Mouse (Mus musculus) heart, embryonic 10.5 days (tissue): ENCODE results near the gene Notch2. TPM values are rescaled to one million over a fixed set of nuclear protein-coding genes. Genes with fewer than 3 reads are reported as not detected.
A peak's percentile ranks its signal among the peaks of the same experiment; 100 is the strongest.

Experiments
- DNase-seq: peaks from one replicate; pipeline ENCODE4 v3.0.0-alpha.2; 2017; ENCODE audit warnings: low spot score
- H3K27ac ChIP-seq: fragments of 300-500 bp; sonication (generic); 2 replicates; pipeline ENCODE4 v1.5.1; 2016; ENCODE audit warnings: mild to moderate bottlenecking
- H3K27me3 ChIP-seq: fragments of 300-500 bp; sonication (generic); 2 replicates; pipeline ENCODE4 v1.6.1; 2016; ENCODE audit warnings: mild to moderate bottlenecking; ENCODE audit not compliant: poor library complexity, insufficient read depth, severe bottlenecking
- H3K36me3 ChIP-seq: fragments of 300-500 bp; sonication (generic); 2 replicates; pipeline ENCODE4 v1.6.1; 2016; ENCODE audit warnings: mild to moderate bottlenecking, moderate library complexity
- H3K4me1 ChIP-seq: fragments of 300-500 bp; sonication (generic); 2 replicates; pipeline ENCODE4 v1.6.1; 2016; ENCODE audit warnings: mild to moderate bottlenecking
- H3K4me3 ChIP-seq: fragments of 300-500 bp; sonication (generic); 2 replicates; pipeline ENCODE4 v1.5.1; 2016; ENCODE audit warnings: mild to moderate bottlenecking, moderate library complexity
- H3K9me3 ChIP-seq: fragments of 300-500 bp; sonication (generic); 2 replicates; pipeline ENCODE4 v1.6.1; 2016; ENCODE audit warnings: mild to moderate bottlenecking, moderate library complexity
- WGBS: fragments of 180-500 bp; shearing (Covaris S2); methylation state at CpG from one replicate; pipeline ENCODE4 v1.1.7; 2016; 5-methylcytosine and 5-hydroxymethylcytosine counted together
- polyA plus RNA-seq: library from polyadenylated mRNA; unstranded; fragments of >200 nt; fragmentation: Nextera tagmentation; extraction: Ambion mirVana; gene quantifications from 2 replicates; pipeline ENCODE4 v1.2.1, GENCODE M21; 2016

The Notch2 gene
- polyA plus RNA-seq, 1 experiment from 2014 or later = 16.8 TPM

GRCm38 (mm10) chr3:98089702-98090101 lies 76.4 kb downstream of the Notch2 start:
- peaks cover 62% of the 10 kb centered on the region for H3K4me1 ChIP-seq

GRCm38 (mm10) chr3:98090129-98090528 lies 76.8 kb downstream of the Notch2 start:
- no peaks in the 10 kb centered on the region for H3K27me3 ChIP-seq
- peaks cover 62% of the 10 kb centered on the region for H3K4me1 ChIP-seq
- H3K36me3 ChIP-seq = 0 out of 2 replicates have a peak, but pooled peaks cover 2% of the 10 kb centered on the region
- DNase-seq = no peak
- WGBS = 87% methylated on average over 8 of the region's 8 CpGs
- H3K27ac ChIP-seq = no peak overlapping the region
- no peaks in the 10 kb centered on the region for H3K9me3 ChIP-seq
- no peak overlapping the region for H3K4me3 ChIP-seq

More at GRCm38 (mm10) chr3:98089702-98090101, 76.4 kb downstream of the Notch2 start:
- no peak overlapping the region for H3K27ac ChIP-seq
- no peak for DNase-seq
- no peak overlapping the region for H3K4me3 ChIP-seq
- peaks cover 5% of the 10 kb centered on the region; the same call in 1 of the 2 replicates for H3K36me3 ChIP-seq
- WGBS = 89% methylated on average over 5 of the region's 5 CpGs
- no peaks in the 10 kb centered on the region for H3K27me3 ChIP-seq
- no peaks in the 10 kb centered on the region for H3K9me3 ChIP-seq

GRCm38 (mm10) chr3:98092680-98093370 lies 79.5 kb downstream of the Notch2 start:
- peaks cover 11% of the 10 kb centered on the region for H3K36me3 ChIP-seq
- H3K27ac ChIP-seq = 0 out of 2 replicates have a peak overlapping the region, but pooled peaks have one; percentile 70
- no peak overlapping the region for H3K4me3 ChIP-seq
- H3K27me3 ChIP-seq = no peaks in the 10 kb centered on the region
- peaks cover 52% of the 10 kb centered on the region for H3K4me1 ChIP-seq
- DNase-seq = no peak
- H3K9me3 ChIP-seq = no peaks in the 10 kb centered on the region
- WGBS = 81% methylated on average over 10 of the region's 10 CpGs

GRCm38 (mm10) chr3:98093954-98094353 lies 80.6 kb downstream of the Notch2 start:
- 61% methylated on average over 5 of the region's 5 CpGs for WGBS
- Histone ChIP-seq H3K27me3 (no peaks in the 10 kb centered on the region), H3K27ac (peak overlapping the region; percentile 70), H3K9me3 (no peaks in the 10 kb centered on the region), H3K4me3 (no peak overlapping the region), H3K36me3 (peaks cover 22% of the 10 kb centered on the region), H3K4me1 (peaks cover 50% of the 10 kb centered on the region)
- DNase-seq = no peak

DNA sequence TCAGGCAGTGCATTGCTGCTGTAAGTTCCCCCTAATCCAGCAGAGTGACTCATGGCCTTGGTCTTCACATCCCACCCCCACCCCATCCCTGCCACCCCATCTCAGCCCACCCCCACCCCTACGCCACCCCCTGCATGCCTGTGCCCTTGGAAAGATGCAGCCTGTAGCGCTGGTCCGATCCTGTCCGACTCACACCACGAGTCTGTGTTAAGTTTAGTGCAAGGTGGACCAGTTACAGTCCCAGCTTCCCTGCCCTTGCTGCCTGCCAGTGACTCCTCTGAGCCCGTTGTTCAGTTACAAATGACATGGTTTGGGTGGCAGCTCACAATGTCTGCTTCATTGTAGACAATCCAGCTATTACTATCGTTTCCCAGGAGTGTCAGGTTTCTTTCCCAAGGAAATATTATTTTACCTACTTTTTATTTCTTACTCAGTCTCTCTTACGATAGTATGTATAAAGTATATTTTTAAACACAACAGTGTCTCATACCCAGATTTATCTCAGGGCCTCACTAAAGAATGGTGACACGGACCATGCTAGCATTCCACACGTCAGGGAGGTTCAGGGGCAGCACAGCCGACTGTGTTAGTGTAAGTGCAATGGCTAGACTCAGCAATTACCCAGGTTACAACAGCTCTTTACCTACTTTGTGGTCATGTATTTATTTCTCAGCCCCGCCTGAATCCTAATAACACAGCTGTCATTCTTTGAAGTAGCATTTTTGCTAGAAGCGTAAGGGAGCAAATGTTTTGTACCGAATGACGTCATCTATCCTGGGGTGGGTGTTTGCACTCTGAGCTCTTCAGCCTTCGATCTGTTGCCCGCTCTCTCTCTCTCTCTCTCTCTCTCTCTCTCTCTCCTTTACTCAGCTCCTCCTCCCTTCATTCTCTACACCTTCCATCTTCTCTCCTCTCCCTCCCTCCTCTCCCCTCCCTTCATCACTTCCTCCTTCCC lies 81.6 kb downstream of the Notch2 start:
- DNase-seq = no peak
- WGBS = 60% methylated on average over 17 of the region's 17 CpGs
- peak overlapping the region; percentile 70 for H3K27ac ChIP-seq
- peaks cover 32% of the 10 kb centered on the region for H3K36me3 ChIP-seq
- H3K4me3 ChIP-seq = no peak overlapping the region
- H3K27me3 ChIP-seq = no peaks in the 10 kb centered on the region
- peaks cover 40% of the 10 kb centered on the region for H3K4me1 ChIP-seq
- H3K9me3 ChIP-seq = no peaks in the 10 kb centered on the region

- H3K4me3 ChIP-seq = no peak overlapping the region
- WGBS = 93% methylated on average over 7 of the region's 7 CpGs
- H3K27me3 ChIP-seq = no peaks in the 10 kb centered on the region
- H3K36me3 ChIP-seq = peaks cover 52% of the 10 kb centered on the region
- H3K4me1 ChIP-seq = peaks cover 39% of the 10 kb centered on the region
- H3K9me3 ChIP-seq = no peaks in the 10 kb centered on the region
- no peak overlapping the region for H3K27ac ChIP-seq
- no peak for DNase-seq
Measured at GRCm38 (mm10) chr3:98096981-98097380, 83.7 kb downstream of the Notch2 start.

DNA sequence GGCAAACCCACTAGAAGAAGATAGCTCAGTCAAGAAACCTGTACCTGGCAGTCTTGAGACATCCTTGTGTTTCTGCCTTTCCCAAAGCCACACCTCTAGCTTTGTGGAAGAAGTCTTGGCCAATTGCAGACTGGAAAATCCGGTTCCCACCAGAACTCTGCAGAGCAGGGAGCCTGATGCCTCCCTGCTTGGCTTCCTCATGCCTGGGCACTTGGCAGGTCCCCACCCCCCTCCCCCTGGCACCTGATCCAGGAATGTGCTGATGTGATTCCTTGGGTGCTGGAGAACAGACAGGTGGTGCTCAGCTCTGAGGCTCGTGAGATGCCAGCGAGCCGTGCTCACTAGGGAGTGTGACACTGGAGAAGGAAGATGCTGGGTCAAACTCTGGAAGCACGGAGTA lies 85.3 kb downstream of the Notch2 start:
- Histone ChIP-seq H3K27ac (no peak overlapping the region), H3K27me3 (no peaks in the 10 kb centered on the region), H3K36me3 (peaks cover 69% of the 10 kb centered on the region), H3K9me3 (peaks cover 10% of the 10 kb centered on the region; the same call in 1 of the 2 replicates), H3K4me1 (peaks cover 25% of the 10 kb centered on the region), H3K4me3 (no peak overlapping the region)
- 91% methylated on average over 5 of the region's 5 CpGs for WGBS
- no peak for DNase-seq

DNA sequence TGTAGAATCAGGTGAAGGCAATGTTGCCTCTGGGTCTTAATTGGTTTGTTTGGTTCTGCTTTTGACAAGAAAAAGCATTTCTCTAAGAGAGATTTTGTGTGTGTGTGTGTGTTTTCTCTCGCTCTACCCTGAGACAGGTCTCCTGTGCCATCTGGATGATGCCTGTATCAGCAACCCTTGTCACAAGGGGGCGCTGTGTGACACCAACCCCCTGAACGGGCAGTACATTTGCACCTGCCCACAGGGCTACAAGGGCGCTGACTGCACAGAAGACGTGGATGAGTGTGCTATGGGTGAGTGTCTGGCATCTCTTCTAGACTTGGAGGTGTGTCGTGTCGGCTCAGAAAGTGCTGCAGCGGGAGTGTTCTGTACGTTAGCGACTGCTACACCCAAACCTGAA lies 86.0 kb downstream of the Notch2 start:
- H3K36me3 ChIP-seq = peaks cover 75% of the 10 kb centered on the region

DNA sequence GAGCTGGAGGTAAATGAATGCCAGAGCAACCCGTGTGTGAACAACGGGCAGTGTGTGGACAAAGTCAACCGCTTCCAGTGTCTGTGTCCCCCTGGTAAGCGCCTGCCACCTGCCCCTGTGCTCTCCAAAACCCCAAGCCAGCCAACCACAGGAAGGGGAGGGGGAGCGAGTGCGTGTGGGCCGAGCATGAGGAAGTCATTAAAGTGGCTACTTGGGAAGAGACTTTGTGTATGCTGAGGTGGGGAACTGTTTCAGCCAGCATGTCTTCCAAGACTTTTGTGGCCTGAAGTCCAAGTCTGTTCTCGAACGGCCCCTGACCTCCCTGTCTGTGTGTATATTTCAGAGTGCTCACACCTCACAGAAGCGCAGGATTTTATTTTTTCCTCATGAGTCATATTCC lies 88.2 kb downstream of the Notch2 start:
- H3K36me3 ChIP-seq = peaks cover 98% of the 10 kb centered on the region
- 86% methylated on average over 10 of the region's 10 CpGs for WGBS
- no peak for DNase-seq
- H3K4me3 ChIP-seq = no peak overlapping the region
- H3K27ac ChIP-seq = no peak overlapping the region
- no peaks in the 10 kb centered on the region for H3K27me3 ChIP-seq
- H3K9me3 ChIP-seq = peaks cover 10% of the 10 kb centered on the region; the same call in 1 of the 2 replicates
- H3K4me1 ChIP-seq = no peaks in the 10 kb centered on the region

More for the DNA sequence above, 86.0 kb downstream of the Notch2 start:
- no peak for DNase-seq
- Histone ChIP-seq H3K9me3 (peaks cover 10% of the 10 kb centered on the region; the same call in 1 of the 2 replicates), H3K4me1 (peaks cover 19% of the 10 kb centered on the region), H3K27ac (no peak overlapping the region), H3K4me3 (no peak overlapping the region), H3K27me3 (no peaks in the 10 kb centered on the region)
- 87% methylated on average over 10 of the region's 10 CpGs for WGBS

- WGBS = 70% methylated on average over 9 of the region's 9 CpGs
- no peak for DNase-seq
- Histone ChIP-seq H3K27me3 (no peaks in the 10 kb centered on the region), H3K36me3 (peaks cover 95% of the 10 kb centered on the region), H3K9me3 (peaks cover 10% of the 10 kb centered on the region; the same call in 1 of the 2 replicates), H3K27ac (0 out of 2 replicates have a peak overlapping the region, but pooled peaks have one; percentile 6), H3K4me3 (no peak overlapping the region), H3K4me1 (no peaks in the 10 kb centered on the region)
Measured at GRCm38 (mm10) chr3:98104851-98105471, 91.6 kb downstream of the Notch2 start.

GRCm38 (mm10) chr3:98105496-98105895 lies 92.2 kb downstream of the Notch2 start:
- DNase-seq = no peak
- Histone ChIP-seq H3K4me1 (no peaks in the 10 kb centered on the region), H3K9me3 (peaks cover 10% of the 10 kb centered on the region; the same call in 1 of the 2 replicates), H3K4me3 (no peak overlapping the region), H3K27me3 (no peaks in the 10 kb centered on the region), H3K36me3 (peaks cover 89% of the 10 kb centered on the region), H3K27ac (0 out of 2 replicates have a peak overlapping the region, but pooled peaks have one; percentile 6)
- WGBS = 91% methylated on average over 6 of the region's 6 CpGs

- no peak overlapping the region for H3K4me3 ChIP-seq
- DNase-seq = no peak
- peaks cover 10% of the 10 kb centered on the region; the same call in 1 of the 2 replicates for H3K9me3 ChIP-seq
- WGBS = 79% methylated on average over 4 of the region's 4 CpGs
- peaks cover 89% of the 10 kb centered on the region for H3K36me3 ChIP-seq
- no peak overlapping the region for H3K27ac ChIP-seq
- no peaks in the 10 kb centered on the region for H3K27me3 ChIP-seq
- no peaks in the 10 kb centered on the region for H3K4me1 ChIP-seq
Measured at GRCm38 (mm10) chr3:98106115-98106514, 92.8 kb downstream of the Notch2 start.
